Mouse (Mus musculus) CD4-positive, CD25-positive, alpha-beta regulatory T cell, adult 4 months (primary cell): ENCODE measurements at regions not wholly inside any gene's neighbourhood (a gene's known extent, or its start where the extent isn't known, plus 50 kb on each side); places are given as distances from the start of the nearest gene placed in this dataset.

ENCODE experiments used
- ATAC-seq: one replicate; pipeline ENCODE4 v1.8.0; 2017

GRCm38 (mm10) chr8:103442420-103443125, 657.1 kb upstream of the Cdh11 start:
- no peak for ATAC-seq

- ATAC-seq, result no peak
Observed at GRCm38 (mm10) chr8:103444577-103444976, 656.8 kb upstream of the Cdh5 start.

GRCm38 (mm10) chr8:103445378-103445777, 656.0 kb upstream of the Cdh5 start:
- no peak for ATAC-seq

DNA sequence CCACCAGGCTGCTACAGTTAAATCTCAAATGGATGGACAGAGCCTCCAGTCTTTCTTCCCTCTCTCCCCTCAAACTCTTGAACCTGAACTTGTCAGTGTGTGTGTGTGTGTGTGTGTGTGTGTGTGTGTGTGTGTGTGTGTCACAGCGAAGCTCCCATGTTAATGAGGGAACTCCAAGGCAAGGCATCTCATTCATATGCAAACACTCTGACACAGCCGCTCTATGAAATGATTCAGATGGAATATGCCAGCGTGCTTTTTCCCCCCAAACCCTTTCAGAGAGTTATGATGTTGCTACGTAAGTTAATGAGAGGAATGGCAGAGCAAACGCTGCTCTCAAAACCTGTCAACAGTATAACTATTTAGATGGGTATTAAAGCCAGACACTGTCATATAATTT, 653.5 kb upstream of the Cdh5 start:
- ATAC-seq, result no peak

DNA sequence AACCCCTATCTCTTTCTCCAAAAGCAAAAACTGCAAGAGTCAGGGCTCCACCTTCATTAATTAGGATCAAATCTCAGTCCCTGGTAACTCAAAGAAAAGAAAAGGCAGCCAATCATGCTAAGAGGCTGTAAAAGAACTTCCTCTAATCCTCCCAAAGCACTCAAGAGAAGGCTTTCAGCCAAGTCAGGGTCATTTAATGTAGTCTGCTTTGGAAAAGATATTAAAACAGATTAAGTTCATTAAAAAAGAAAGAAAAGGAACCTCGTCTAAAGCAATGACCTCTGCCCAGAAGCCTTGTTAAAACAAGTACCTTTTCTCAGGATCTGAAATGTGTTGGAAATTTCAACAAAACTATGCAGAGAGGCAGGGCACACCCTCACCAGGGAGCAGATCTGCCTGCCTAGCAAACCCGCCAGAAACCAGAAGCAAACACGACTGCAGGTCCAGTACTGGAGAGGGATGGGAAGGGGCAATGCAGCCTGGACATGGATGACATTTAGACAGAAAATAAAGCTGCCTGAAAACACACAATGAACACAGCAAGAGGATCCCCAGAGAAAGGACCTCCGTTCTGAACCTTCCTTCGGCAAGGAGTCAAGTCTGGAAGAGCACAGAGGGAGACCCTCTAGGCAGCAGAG, 649.9 kb upstream of the Cdh5 start:
- ATAC-seq, result no peak

GRCm38 (mm10) chr8:103457176-103457575, 644.2 kb upstream of the Cdh5 start:
- ATAC-seq, result no peak

GRCm38 (mm10) chr8:103463557-103463956, 637.9 kb upstream of the Cdh5 start:
- no peak for ATAC-seq

DNA sequence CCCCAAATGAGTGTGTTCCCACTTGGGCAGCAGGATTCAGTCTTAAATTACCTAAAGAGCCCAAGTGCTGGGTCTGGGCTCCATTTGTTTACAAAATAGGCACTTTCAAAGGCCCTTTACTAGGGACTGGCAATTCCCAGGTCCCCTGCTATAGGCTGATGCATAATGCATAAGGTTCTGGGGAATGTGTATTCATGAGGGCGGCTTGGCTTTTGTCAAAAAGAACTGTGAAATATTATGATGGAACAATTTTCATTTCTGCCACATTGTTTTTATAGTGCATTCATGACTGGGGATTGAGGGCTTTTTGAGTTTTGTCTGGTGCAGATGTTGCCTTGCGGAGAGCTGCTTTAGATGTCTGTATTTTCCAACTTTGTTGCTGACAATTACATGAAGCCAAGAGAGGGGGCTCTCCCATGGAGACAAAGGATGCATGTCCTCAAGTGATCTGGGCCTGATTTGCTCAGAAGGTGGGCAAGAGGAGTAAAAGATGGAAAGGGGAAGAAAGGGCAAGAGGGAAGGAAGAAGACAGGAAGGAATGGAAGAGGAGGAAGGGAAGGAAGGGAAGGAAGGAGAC, 636.6 kb upstream of the Cdh5 start:
- ATAC-seq, result no peak

GRCm38 (mm10) chr8:103467536-103468160, 633.8 kb upstream of the Cdh5 start:
- ATAC-seq, result no peak

- no peak for ATAC-seq
Observed at GRCm38 (mm10) chr8:103469049-103469448, 632.4 kb upstream of the Cdh5 start.

GRCm38 (mm10) chr8:103470316-103470715, 631.1 kb upstream of the Cdh5 start:
- ATAC-seq, result no peak

DNA sequence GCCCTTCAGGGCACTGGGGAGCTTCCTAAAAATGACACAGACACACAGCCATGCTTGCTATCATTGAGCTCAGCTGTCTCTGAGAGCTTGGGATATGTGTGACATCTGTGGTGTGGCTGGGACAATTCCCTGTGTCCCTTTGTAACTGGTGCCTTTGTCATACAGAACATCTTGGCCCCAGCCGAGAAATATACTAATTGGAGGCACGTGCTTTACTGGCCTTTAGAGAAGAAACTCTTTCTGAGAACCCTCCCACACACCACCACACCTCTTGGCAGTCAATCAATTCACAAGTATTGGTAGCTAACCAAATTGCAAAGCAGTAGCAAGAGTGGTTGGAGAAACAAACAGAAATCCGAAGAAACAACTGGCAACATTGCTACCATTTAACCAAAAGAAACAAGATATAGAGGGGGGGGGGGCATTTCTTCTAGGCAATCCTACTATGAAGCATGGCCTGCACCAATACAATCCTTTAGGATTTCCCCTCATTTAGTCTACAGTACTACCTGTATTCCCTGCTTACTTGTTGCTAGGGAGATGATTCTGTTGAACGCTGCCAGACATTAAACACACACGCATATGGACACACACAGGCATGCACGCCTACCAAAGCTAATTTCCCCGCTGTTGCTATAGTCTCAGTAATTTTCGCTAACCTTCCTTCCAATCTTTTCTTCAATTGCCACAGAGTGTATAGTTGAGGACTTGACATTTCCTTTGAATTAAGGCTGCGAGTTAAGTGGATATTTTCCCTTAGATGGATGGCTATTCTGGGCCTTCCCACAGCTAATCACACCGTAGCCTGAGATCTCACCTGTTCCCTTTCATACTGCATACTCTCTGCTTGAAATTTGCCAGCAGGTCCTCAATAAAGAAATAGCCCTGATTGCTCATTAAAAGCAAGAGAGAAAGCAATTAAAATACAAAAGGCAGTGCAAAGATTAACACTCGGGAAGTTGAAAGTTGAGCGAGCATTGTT, 625.3 kb upstream of the Cdh5 start:
- no peak for ATAC-seq

DNA sequence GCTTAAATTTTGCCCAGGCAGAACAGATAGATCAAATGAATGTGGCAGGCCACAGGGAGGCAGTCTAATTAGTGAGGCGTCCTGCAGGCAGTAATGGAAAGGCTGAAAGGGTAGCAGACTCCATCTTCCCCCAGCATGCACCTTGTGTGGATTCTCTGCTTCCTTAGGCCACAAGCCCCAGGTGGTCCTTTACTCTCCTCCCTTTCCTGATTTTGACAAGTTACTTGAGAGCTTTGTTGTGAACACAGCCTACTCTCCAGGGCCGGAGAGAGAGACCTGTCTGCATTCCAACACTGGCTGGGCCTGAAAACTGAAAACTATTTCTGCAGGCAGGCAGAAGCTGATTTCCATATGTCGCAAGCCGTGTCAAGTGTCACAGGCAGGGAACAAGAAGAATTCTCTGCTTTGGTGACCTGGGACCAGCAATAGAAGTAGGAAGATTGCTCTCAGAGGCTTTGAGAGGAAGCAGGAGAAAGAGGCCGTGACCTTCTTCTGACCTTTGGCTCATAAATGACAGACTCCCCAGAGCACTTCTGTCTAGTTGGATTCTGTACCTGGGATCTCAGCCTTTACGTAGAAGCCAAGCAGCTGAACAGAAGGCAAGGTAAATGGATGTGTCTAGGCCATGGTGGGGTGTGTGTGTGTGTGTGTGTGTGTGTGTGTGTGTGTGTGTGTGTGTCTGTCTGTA, 619.2 kb upstream of the Cdh5 start:
- no peak for ATAC-seq

DNA sequence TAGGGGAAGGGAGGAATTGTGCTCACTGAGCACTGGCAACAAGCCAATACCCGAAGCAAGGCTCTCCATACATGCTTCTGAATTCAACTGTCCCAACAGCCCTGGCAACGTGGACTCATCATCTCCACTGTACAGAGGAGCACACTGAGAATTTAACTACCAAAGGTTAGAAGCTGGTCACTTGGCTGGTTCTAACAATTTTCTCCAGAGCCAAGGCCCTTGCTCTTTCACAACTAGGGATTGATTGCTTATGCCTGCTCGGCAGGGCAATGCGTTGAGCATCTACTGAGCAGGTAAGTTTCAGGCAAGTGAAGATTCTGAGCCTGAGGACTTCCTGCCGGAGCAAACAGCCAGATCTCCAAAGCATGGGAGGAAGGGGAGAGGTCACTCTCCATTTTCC, 616.0 kb upstream of the Cdh5 start:
- no peak for ATAC-seq

GRCm38 (mm10) chr8:103489411-103489810, 612.0 kb upstream of the Cdh5 start:
- no peak for ATAC-seq

DNA sequence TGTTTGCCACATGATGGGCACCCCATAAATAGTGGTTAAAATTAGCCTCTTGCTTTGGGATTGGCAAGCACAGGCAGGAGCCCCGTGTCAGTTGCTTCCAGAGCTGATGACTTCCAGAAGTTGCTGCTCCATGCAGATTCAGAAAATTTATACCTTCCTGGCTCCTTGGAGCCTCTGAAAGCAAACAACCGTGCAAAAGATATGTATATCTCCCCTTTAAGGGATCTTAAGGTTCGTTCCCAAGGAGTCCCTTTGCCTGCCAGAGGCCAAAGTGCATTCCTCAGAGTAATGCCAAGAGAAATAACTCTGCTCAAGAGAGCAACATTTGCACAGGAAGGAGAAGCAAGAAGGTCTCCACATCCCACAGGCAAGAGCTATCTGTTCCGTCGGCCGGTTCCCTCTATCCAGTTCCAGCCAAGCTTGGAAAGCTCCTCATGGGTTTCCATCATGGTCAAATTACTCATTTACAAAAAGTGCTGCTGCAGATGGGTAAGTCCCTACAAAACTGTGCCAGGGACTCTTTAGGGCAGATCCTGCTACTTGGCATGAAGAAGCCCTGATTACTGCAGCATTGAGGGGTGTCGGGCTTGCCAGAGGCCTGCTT, 608.4 kb upstream of the Cdh5 start:
- no peak for ATAC-seq

- ATAC-seq, result no peak
Observed at GRCm38 (mm10) chr8:103493932-103494493, 607.4 kb upstream of the Cdh5 start.

DNA sequence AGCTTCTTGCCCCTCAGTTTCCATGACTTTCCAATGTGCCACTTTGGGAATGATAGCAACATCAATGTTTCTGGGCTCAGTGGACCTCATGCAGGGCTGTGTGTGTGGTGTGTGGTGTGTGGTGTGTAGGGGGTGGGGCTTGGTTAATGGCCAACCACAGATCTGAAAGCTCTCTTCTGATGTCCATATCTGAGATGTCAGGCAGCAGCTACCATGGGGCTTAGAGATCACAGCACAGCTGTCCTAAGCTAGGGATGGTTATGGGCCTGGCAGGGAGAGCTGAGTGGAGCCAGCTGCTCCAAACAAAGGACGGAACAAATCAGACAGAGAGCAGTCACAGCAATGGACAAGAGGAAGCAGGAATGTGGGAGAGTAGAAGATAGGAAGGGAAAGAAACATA, 606.8 kb upstream of the Cdh5 start:
- no peak for ATAC-seq

DNA sequence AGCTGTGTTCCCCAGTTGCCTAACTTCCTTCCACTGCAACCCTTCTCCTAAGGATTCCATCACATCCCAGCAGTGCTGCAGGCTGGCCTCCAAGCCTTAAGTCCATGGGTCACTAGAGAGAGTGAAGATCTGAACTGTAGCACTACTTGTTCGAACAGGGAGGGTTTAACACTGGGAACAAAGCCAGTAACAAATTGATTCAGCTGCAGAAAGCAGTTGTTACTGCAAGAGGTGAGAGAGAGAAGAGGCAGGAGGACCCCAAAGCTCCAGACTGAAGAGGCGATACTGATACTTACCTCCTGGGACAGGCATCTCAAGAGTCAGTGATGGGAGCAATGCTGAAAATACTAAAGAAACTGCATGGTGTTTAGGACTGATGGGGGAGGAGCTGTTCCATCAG, 600.1 kb upstream of the Cdh5 start:
- no peak for ATAC-seq

GRCm38 (mm10) chr8:103502991-103503767, 598.2 kb upstream of the Cdh5 start:
- no peak for ATAC-seq
